Mouse (Mus musculus): Measurements from ENCODE around the gene Atf6. TPM values are rescaled to one million over a fixed set of nuclear protein-coding genes. Genes with fewer than 3 reads are reported as not detected.

Gene Atf6
- total and polyA plus RNA-seq, 2 experiments from 2014 or later: 6.1 to 15.7 TPM

- Histone ChIP-seq H3K4me3 (ENCODE audit: low read length) (no peak overlapping the region), H3K27me3 (ENCODE audit: insufficient read depth, low read length) (no peaks in the 10 kb centered on the region), H3K9me3 (ENCODE audit: low read length) (no peaks in the 10 kb centered on the region), H3K27ac (no peak overlapping the region), H3K36me3 (ENCODE audit: insufficient read depth, low read length) (no peaks in the 10 kb centered on the region), H3K4me2 (ENCODE audit: low read depth, low read length) (no peak overlapping the region), H3K4me1 (ENCODE audit: insufficient read depth, low read length) (no peaks in the 10 kb centered on the region), H3K9ac (replicated peaks; ENCODE audit: low read length) (no peak overlapping the region)
- WGBS: 65% methylated on average over 9 of the region's 9 CpGs
- peak; percentile 70 for TF ChIP-seq CTCF (IDR thresholded peaks at IDR 0.05; ENCODE audit: low read depth)
- DNase-seq (ENCODE audit: low spot score) (peak; percentile 88), ATAC-seq (no peak)
Measured at GRCm38 (mm10) chr1:170894603-170895602, 27.3 kb upstream of the Atf6 start.

GRCm38 (mm10) chr1:170892279-170892678, 24.7 kb upstream of the Atf6 start:
- no peak overlapping the region for H3K4me2 ChIP-seq (ENCODE audit: low read depth, low read length)
- H3K9ac ChIP-seq (replicated peaks; ENCODE audit: low read length): no peak overlapping the region
- 46% methylated on average over 1 of the region's 1 CpGs for WGBS
- no peak for ATAC-seq
- no peak for TF ChIP-seq CTCF (IDR thresholded peaks at IDR 0.05; ENCODE audit: low read depth)
- no peaks in the 10 kb centered on the region for H3K9me3 ChIP-seq (ENCODE audit: low read length)
- no peaks in the 10 kb centered on the region for H3K4me1 ChIP-seq (ENCODE audit: insufficient read depth, low read length)
- no peak overlapping the region for H3K27ac ChIP-seq
- H3K27me3 ChIP-seq (ENCODE audit: insufficient read depth, low read length): no peaks in the 10 kb centered on the region
- H3K36me3 ChIP-seq (ENCODE audit: insufficient read depth, low read length): no peaks in the 10 kb centered on the region
- no peak overlapping the region for H3K4me3 ChIP-seq (ENCODE audit: low read length)
- no peak for DNase-seq (ENCODE audit: low spot score)

- Histone ChIP-seq H3K9ac (replicated peaks; ENCODE audit: low read length) (no peak overlapping the region), H3K4me3 (ENCODE audit: low read length) (no peak overlapping the region), H3K36me3 (ENCODE audit: insufficient read depth, low read length) (no peaks in the 10 kb centered on the region), H3K4me2 (ENCODE audit: low read depth, low read length) (no peak overlapping the region), H3K4me1 (ENCODE audit: insufficient read depth, low read length) (no peaks in the 10 kb centered on the region), H3K27ac (no peak overlapping the region), H3K27me3 (ENCODE audit: insufficient read depth, low read length) (no peaks in the 10 kb centered on the region), H3K9me3 (ENCODE audit: low read length) (no peaks in the 10 kb centered on the region)
- no peak for TF ChIP-seq CTCF (IDR thresholded peaks at IDR 0.05; ENCODE audit: low read depth)
- 75% methylated on average over 2 of the region's 2 CpGs for WGBS
- DNase-seq (ENCODE audit: low spot score) (no peak), ATAC-seq (no peak)
Measured at GRCm38 (mm10) chr1:170891646-170892045, 24.1 kb upstream of the Atf6 start.

- DNase-seq (ENCODE audit: low spot score): no peak
- Histone ChIP-seq H3K9ac (replicated peaks; ENCODE audit: low read length) (no peak overlapping the region), H3K27me3 (ENCODE audit: insufficient read depth, low read length) (no peaks in the 10 kb centered on the region), H3K4me1 (ENCODE audit: insufficient read depth, low read length) (peaks cover 2% of the 10 kb centered on the region; the same call in 1 of the 2 replicates), H3K4me3 (ENCODE audit: low read length) (no peak overlapping the region), H3K9me3 (ENCODE audit: low read length) (no peaks in the 10 kb centered on the region), H3K27ac (no peak overlapping the region), H3K36me3 (ENCODE audit: insufficient read depth, low read length) (no peaks in the 10 kb centered on the region), H3K4me2 (ENCODE audit: low read depth, low read length) (no peak overlapping the region)
- TF ChIP-seq CTCF (IDR thresholded peaks at IDR 0.05; ENCODE audit: low read depth): no peak
- ATAC-seq: no peak
- WGBS: 68% methylated on average over 4 of the region's 4 CpGs
Measured at GRCm38 (mm10) chr1:170889310-170889709, 21.7 kb upstream of the Atf6 start.

- ATAC-seq: no peak
- no peak overlapping the region for H3K4me3 ChIP-seq (ENCODE audit: low read length)
- H3K27me3 ChIP-seq (ENCODE audit: insufficient read depth, low read length): no peaks in the 10 kb centered on the region
- H3K4me2 ChIP-seq (ENCODE audit: low read depth, low read length): peak overlapping the region; percentile 81; the same call in 1 of the 2 replicates
- DNase-seq (ENCODE audit: low spot score): no peak
- 50% methylated on average over 6 of the region's 6 CpGs for whole genome bisulfite sequencing
- no peak overlapping the region for H3K27ac ChIP-seq
- no peaks in the 10 kb centered on the region for H3K9me3 ChIP-seq (ENCODE audit: low read length)
- TF ChIP-seq CTCF (IDR thresholded peaks at IDR 0.05; ENCODE audit: low read depth): no peak
- H3K36me3 ChIP-seq (ENCODE audit: insufficient read depth, low read length): peaks cover under 1% of the 10 kb centered on the region; the same call in 1 of the 2 replicates
- H3K4me1 ChIP-seq (ENCODE audit: insufficient read depth, low read length): peaks cover 3% of the 10 kb centered on the region
- no peak overlapping the region for H3K9ac ChIP-seq (replicated peaks; ENCODE audit: low read length)
Measured at GRCm38 (mm10) chr1:170886044-170886458, 18.5 kb upstream of the Atf6 start.

GRCm38 (mm10) chr1:170884978-170885561, 17.5 kb upstream of the Atf6 start, which contains the start of the genes Gm26620 and Dusp12:
Gene Gm26620, plus strand, starts transcription at chr1:170885065.
Gene Dusp12, minus strand, starts transcription at chr1:170885540.
- 0% methylated on average over 46 of the region's 46 CpGs for WGBS
- H3K36me3 ChIP-seq (ENCODE audit: insufficient read depth, low read length): peaks cover 10% of the 10 kb centered on the region; the same call in 1 of the 2 replicates

More at GRCm38 (mm10) chr1:170884978-170885561, 17.5 kb upstream of the Atf6 start, which contains the start of the genes Gm26620 and Dusp12:
- peaks cover 3% of the 10 kb centered on the region for H3K4me1 ChIP-seq (ENCODE audit: insufficient read depth, low read length)
- ATAC-seq (peak; percentile 95), DNase-seq (ENCODE audit: low spot score) (peak; percentile 97)
- peak within 1 kb of the TSS; percentile 81 for H3K4me2 ChIP-seq (ENCODE audit: low read depth, low read length)
- H3K4me3 ChIP-seq (ENCODE audit: low read length): peak within 1 kb of the TSS; percentile 78
- H3K9me3 ChIP-seq (ENCODE audit: low read length): no peaks in the 10 kb centered on the region
- H3K27me3 ChIP-seq (ENCODE audit: insufficient read depth, low read length): no peaks in the 10 kb centered on the region
- peak; percentile 88 for TF ChIP-seq CTCF (IDR thresholded peaks at IDR 0.05; ENCODE audit: low read depth)
- H3K9ac ChIP-seq (replicated peaks; ENCODE audit: low read length): peak within 1 kb of the TSS; percentile 75
- H3K27ac ChIP-seq: peak within 1 kb of the TSS; percentile 79
